Mouse (Mus musculus) midbrain, embryonic 14.5 days (tissue): ENCODE data around the gene Ankrd34a. TPM values are rescaled to one million over a fixed set of nuclear protein-coding genes. Genes with fewer than 3 reads are reported as not detected.

Source experiments
- ATAC-seq: fragments of 200-750 bp; cut with Nextera tagmentation; 2 replicates; pipeline ENCODE4 v1.8.0; 2017; ENCODE audit warnings: moderate number of reproducible peaks, moderate library complexity; ENCODE audit not compliant: low FRiP score, low TSS enrichment
- DNase-seq: peaks from one replicate; pipeline ENCODE4 v3.0.0-alpha.2; 2015
- H3K27ac ChIP-seq: fragments of 300-500 bp; sonication (generic); replicated peaks from 2 replicates; pipeline ENCODE4 v1.5.1; 2014; ENCODE audit warnings: mild to moderate bottlenecking, low read depth, low read length, moderate library complexity
- H3K27me3 ChIP-seq: fragments of 300-500 bp; sonication (generic); 2 replicates; pipeline ENCODE4 v1.6.1; 2014; ENCODE audit warnings: low read length, control low read depth, mixed read lengths; ENCODE audit not compliant: control insufficient read depth, insufficient read depth
- H3K36me3 ChIP-seq: fragments of 300-500 bp; sonication (generic); 2 replicates; pipeline ENCODE4 v1.6.1; 2014; ENCODE audit warnings: low read length, control low read depth; ENCODE audit not compliant: control insufficient read depth, insufficient read depth
- H3K4me1 ChIP-seq: fragments of 300-500 bp; sonication (generic); 2 replicates; pipeline ENCODE4 v1.6.1; 2014; ENCODE audit warnings: mild to moderate bottlenecking, antibody characterized with exemption, low read length, control low read depth; ENCODE audit not compliant: control insufficient read depth, insufficient read depth
- H3K4me2 ChIP-seq: fragments of 300-500 bp; sonication (generic); 2 replicates; pipeline ENCODE4 v1.6.1; 2014; ENCODE audit warnings: mild to moderate bottlenecking, low read length, moderate library complexity
- H3K4me3 ChIP-seq: fragments of 300-500 bp; sonication (generic); replicated peaks from 2 replicates; pipeline ENCODE4 v1.5.1; 2014; ENCODE audit warnings: low read depth, low read length
- H3K9ac ChIP-seq: fragments of 300-500 bp; sonication (generic); replicated peaks from 2 replicates; pipeline ENCODE4 v1.6.1; 2014; ENCODE audit warnings: mild to moderate bottlenecking, low read length, moderate library complexity
- H3K9me3 ChIP-seq: fragments of 300-500 bp; sonication (generic); 2 replicates; pipeline ENCODE4 v1.6.1; 2016; ENCODE audit warnings: low read length, control low read depth, mixed read lengths; ENCODE audit not compliant: control insufficient read depth
- WGBS: fragments of 180-500 bp; shearing (Covaris S2); extraction: QIAGEN DNeasy Blood & Tissue Kit; methylation state at CpG from one replicate; pipeline ENCODE4 v1.1.7; 2014; 5-methylcytosine and 5-hydroxymethylcytosine counted together
- polyA plus RNA-seq: library from polyadenylated mRNA; unstranded; fragments of >200 nt; fragmentation: Nextera tagmentation; extraction: Ambion mirVana; gene quantifications from 2 replicates; pipeline ENCODE4 v1.2.1, GENCODE M21; 2014

Gene Ankrd34a
- polyA plus RNA-seq, 1 experiment from 2014 or later: 12.0 TPM

DNA sequence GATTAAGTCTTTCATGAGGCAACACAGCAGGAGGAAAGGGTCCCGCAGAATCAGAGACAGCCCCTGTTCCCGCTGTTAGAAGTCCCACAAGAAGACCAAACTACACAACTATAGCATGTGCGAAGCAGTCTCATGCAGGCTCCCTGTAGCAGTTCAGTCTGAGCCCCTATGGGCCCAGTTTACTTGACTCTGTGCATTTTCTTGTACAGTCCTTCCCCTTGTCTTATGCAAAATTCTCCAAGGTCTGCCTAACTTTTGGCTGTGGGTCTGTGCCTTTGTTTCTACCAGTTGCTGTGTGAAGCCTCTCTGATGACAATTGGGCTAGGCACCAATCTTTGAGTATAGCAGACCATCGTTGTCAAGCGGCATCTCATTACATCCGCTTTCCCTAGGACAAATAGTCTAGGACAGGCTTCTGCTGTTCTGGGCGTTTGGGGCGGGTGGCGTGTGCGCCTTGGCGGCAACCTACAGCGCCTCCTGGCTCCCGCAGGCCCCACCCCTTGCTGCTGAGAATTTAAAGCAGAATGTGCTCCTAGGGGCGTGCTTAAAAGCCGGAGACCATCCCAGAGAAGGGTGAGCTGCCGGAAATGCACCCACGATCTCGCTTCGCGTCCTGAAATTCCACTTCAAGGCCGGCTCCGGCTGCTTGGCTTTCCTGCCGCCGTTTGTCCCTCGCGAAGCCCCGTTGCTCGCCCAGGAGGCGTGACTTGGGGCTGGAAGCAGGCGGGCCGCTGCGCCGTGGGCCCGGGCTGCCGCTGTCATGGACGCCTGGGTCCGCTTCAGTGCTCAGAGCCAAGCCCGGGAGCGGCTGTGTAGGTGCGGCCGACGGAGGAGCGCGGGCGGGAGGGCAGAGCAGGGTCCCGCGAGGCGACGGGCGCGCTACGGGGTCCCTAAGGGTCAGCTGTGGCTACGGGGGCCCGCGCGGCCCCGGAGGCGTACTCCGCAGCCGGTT is 38.8 kb downstream of the Ankrd34a start, which contains the start of the genes Pex11b and Gm42957:
Gene Pex11b (plus strand): TSS at position 449 of the 952 bp plus-strand sequence.
Gene Gm42957 (plus strand): TSS at position 547 of the 952 bp plus-strand sequence.
- H3K36me3 ChIP-seq: peaks cover 44% of the 10 kb centered on the region
- peak within 1 kb of the TSS; percentile 79 for H3K4me2 ChIP-seq
- H3K9ac ChIP-seq: peak within 1 kb of the TSS; percentile 97
- H3K9me3 ChIP-seq: no peaks in the 10 kb centered on the region
- peak within 1 kb of the TSS; percentile 89 for H3K27ac ChIP-seq
- H3K27me3 ChIP-seq: no peaks in the 10 kb centered on the region
- H3K4me1 ChIP-seq: peaks cover 19% of the 10 kb centered on the region
- DNase-seq (peak; percentile 88), ATAC-seq (peak; percentile 86)
- peak within 1 kb of the TSS; percentile 85 for H3K4me3 ChIP-seq
- 2% methylated on average over 60 of the region's 60 CpGs for WGBS

DNA sequence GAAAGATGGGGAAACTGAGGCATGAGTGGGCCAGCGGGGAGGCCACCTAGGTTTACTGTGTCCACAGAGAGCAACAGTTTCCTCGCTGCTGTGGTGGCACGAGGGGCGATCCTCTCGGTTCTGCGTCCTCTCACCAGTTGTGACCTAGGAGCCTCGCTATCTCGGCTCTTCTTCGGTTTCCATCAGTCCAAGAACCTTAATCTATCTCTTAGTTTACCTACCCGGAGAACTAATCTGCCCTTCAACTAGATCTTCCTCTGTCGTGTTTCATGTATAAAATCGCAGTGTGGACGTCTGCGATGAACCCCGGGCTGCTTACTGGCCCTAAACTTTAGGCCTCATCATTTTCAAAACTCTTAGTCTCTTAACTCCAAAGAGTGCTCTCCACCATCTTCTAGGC is 39.5 kb downstream of the Ankrd34a start:
- Histone ChIP-seq H3K4me3 (peak overlapping the region; percentile 85), H3K27ac (peak overlapping the region; percentile 89), H3K36me3 (peaks cover 46% of the 10 kb centered on the region), H3K9ac (peak overlapping the region; percentile 97), H3K4me2 (peak overlapping the region; percentile 79), H3K27me3 (no peaks in the 10 kb centered on the region), H3K9me3 (no peaks in the 10 kb centered on the region), H3K4me1 (peaks cover 14% of the 10 kb centered on the region)
- WGBS: 11% methylated on average over 15 of the region's 15 CpGs
- DNase-seq (no peak), ATAC-seq (no peak)

DNA sequence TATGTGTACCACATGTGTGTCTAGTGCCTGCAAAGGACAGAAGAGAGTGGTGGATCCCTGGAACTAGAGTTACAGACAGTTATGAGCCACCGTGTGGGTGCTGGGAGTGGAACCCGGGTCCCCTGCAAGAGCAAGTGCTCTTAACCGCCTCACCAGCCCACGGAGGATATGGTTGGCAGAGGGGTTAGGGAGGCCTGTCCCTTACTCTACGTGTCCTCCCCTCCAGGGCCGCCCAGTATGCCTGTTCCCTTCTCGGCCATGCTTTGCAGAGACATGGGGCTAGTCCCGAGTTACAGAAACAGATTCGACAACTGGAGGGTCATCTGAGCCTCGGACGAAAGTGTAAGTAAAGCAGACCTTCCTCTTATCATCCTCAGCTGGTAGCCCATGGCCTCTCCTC is 40.0 kb downstream of the Ankrd34a start:
- Histone ChIP-seq H3K4me2 (peak overlapping the region; percentile 79), H3K36me3 (peaks cover 42% of the 10 kb centered on the region), H3K4me1 (peaks cover 11% of the 10 kb centered on the region; the same call in 1 of the 2 replicates), H3K27ac (no peak overlapping the region), H3K27me3 (no peaks in the 10 kb centered on the region), H3K9ac (peak overlapping the region; percentile 97; the same call in 1 of the 2 replicates), H3K9me3 (no peaks in the 10 kb centered on the region), H3K4me3 (peak overlapping the region; percentile 85)
- 70% methylated on average over 11 of the region's 11 CpGs for WGBS
- DNase-seq: no peak
- no peak for ATAC-seq

DNA sequence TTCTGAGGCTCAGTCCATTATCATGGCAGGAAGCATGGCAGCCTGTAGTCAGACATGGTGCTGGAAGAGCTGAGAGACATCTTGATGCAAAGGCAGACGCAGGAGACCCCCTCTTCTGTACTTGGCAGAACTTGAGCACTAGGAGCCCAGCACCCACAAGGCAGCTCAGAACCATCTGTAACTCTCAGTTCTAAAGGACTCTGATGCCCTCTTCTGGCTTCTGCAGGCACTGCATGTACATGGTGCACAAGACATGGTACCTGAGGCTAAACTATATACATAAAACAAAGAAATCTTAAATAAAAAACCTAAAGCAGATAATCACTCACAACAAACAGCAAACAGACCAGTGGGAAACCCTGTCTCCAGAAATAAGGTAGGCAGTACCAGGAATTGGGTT is 42.8 kb downstream of the Ankrd34a start:
- 67% methylated on average over 1 of the region's 1 CpGs for WGBS
- Histone ChIP-seq H3K27ac (no peak overlapping the region), H3K4me3 (no peak overlapping the region), H3K4me2 (no peak overlapping the region), H3K9me3 (no peaks in the 10 kb centered on the region), H3K4me1 (peaks cover 11% of the 10 kb centered on the region; the same call in 1 of the 2 replicates), H3K27me3 (no peaks in the 10 kb centered on the region), H3K9ac (no peak overlapping the region), H3K36me3 (peaks cover 37% of the 10 kb centered on the region)
- ATAC-seq (no peak), DNase-seq (peak; percentile 59)

DNA sequence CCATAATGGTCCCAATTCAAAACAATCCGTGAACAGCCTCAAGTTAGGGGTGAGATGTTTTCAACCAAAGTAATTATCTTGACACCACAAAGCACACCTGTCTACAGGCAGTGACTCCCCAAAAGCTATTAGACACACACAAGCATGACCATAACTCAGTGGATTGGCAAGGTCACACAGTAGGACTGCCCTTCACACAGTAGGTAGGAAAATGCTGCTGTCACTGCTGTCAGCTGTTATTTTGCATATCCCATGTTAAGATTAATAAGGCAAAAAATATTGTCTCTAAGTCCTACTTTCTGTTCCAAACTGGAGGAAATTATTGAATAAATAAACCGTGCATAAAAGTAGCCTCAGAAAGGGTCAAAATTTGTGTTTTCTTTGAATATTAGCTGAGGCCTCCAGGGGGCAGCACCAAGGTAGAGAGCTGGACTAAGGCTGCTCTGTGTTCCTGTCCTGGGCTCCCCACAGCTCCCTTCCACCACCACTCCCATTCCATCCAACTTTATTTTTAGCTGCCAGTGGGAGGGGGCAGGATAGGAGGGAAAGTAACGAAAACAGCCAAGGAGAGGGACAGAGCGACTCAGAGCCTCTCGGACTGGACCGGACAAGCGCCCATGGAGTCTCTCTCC is 48.7 kb downstream of the Ankrd34a start, which contains the start of gene Itga10:
Gene Itga10 (plus strand): TSS at position 567 of the 632 bp plus-strand sequence.
- Histone ChIP-seq H3K4me3 (no peak within 1 kb of the TSS), H3K27ac (no peak within 1 kb of the TSS), H3K4me1 (no peaks in the 10 kb centered on the region), H3K9me3 (no peaks in the 10 kb centered on the region), H3K27me3 (no peaks in the 10 kb centered on the region), H3K36me3 (peaks cover 28% of the 10 kb centered on the region), H3K9ac (no peak within 1 kb of the TSS), H3K4me2 (no peak within 1 kb of the TSS)
- peak; percentile 60 for DNase-seq
- WGBS: 65% methylated on average over 7 of the region's 7 CpGs
- no peak for ATAC-seq

DNA sequence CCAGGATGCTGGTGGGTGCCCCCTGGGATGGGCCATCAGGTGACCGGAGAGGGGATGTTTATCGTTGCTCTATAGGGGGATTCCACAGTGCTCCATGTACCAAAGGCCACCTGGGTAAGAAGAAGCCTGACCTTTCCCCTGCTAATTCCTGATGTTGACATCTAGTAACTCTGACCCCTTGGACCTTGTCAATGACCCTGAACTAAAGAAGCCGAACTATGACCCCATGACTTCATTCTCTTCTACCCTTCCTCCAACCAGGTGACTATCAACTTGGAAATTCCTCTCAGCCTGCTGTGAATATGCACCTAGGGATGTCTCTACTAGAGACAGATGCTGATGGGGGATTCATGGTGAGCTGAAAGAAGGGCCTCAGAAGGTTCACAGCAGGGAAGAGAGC is 50.9 kb downstream of the Ankrd34a start:
- DNase-seq (no peak), ATAC-seq (no peak)
- Histone ChIP-seq H3K4me3 (no peak overlapping the region), H3K9ac (no peak overlapping the region), H3K27me3 (no peaks in the 10 kb centered on the region), H3K9me3 (no peaks in the 10 kb centered on the region), H3K4me2 (no peak overlapping the region), H3K27ac (no peak overlapping the region), H3K4me1 (no peaks in the 10 kb centered on the region), H3K36me3 (peaks cover 21% of the 10 kb centered on the region)
- 79% methylated on average over 3 of the region's 3 CpGs for WGBS

Other genes with a start within 250 kb of the Ankrd34a start
- gene BC107364, start 144.3 kb upstream of the Ankrd34a start, polyA plus RNA-seq: not detected in 2 replicates
- 0.84 and 1.3 TPM in 2 replicates for gene Hfe2, start 71.5 kb upstream of the Ankrd34a start, polyA plus RNA-seq
- gene Txnip, start 38.7 kb upstream of the Ankrd34a start, polyA plus RNA-seq: 45.0 and 60.1 TPM in 2 replicates
- 0.43 and 0.45 TPM in 2 replicates for gene Gm16253, start 19.7 kb upstream of the Ankrd34a start, polyA plus RNA-seq
- gene Polr3gl, start 2.5 kb upstream of the Ankrd34a start, polyA plus RNA-seq: 14.8 and 17.1 TPM in 2 replicates
- 6.7 and 7.5 TPM in 2 replicates for gene Lix1l, start 4.5 kb downstream of the Ankrd34a start, polyA plus RNA-seq
- gene Rbm8a, start 33.3 kb downstream of the Ankrd34a start, polyA plus RNA-seq: 125 and 139 TPM in 2 replicates
- 61.3 and 61.5 TPM in 2 replicates for gene Pex11b, start 38.7 kb downstream of the Ankrd34a start, polyA plus RNA-seq
- 0.11 TPM in 1 of 2 replicates, not detected in the other for gene Gm42957, start 38.8 kb downstream of the Ankrd34a start, polyA plus RNA-seq
- gene Itga10, start 48.9 kb downstream of the Ankrd34a start, polyA plus RNA-seq: 0.62 and 0.84 TPM in 2 replicates
- gene Ankrd35, start 73.5 kb downstream of the Ankrd34a start, polyA plus RNA-seq: 0.57 and 0.84 TPM in 2 replicates
- 25.5 and 26.3 TPM in 2 replicates for gene Pias3, start 99.7 kb downstream of the Ankrd34a start, polyA plus RNA-seq
- 14.1 and 14.3 TPM in 2 replicates for gene Nudt17, start 111.9 kb downstream of the Ankrd34a start, polyA plus RNA-seq
- gene Polr3c, start 131.0 kb downstream of the Ankrd34a start, polyA plus RNA-seq: 27.9 and 28.7 TPM in 2 replicates
- 69.6 and 83.8 TPM in 2 replicates for gene Rnf115, start 131.0 kb downstream of the Ankrd34a start, polyA plus RNA-seq
- 0.16 TPM in 1 of 2 replicates, not detected in the other for gene Pdzk1, start 232.6 kb downstream of the Ankrd34a start, polyA plus RNA-seq
- gene Cd160, start 232.7 kb downstream of the Ankrd34a start, polyA plus RNA-seq: 0.39 and 0.46 TPM in 2 replicates